Comparison of ENCODE assay signal across 28 mouse cellular contexts in genomic region chr12:16934423-16934822, GRCm38 (mm10).
"Had no signal": no experiment of that assay in that cellular context is flagged by ENCODE, and none has a peak within 500 bp of the region (broad histone marks: within the 10 kb centered on the region; RNA-seq: fewer than 3 reads in every experiment).

No protein-coding gene starts in this region.

- ATAC-seq: forebrain, embryonic 13.5 days; forebrain, embryonic 14.5 days; forebrain, embryonic 15.5 days; forebrain, embryonic 16.5 days; forebrain, postnatal 0 days had no signal

- H3K4me1 ChIP-seq: embryonic facial prominence, embryonic 12.5 days; embryonic facial prominence, embryonic 13.5 days; embryonic facial prominence, embryonic 15.5 days; forebrain, embryonic 10.5 days; forebrain, embryonic 12.5 days; forebrain, embryonic 13.5 days; forebrain, embryonic 15.5 days had no signal

- H3K9me3 ChIP-seq: embryonic facial prominence, embryonic 12.5 days; embryonic facial prominence, embryonic 13.5 days; embryonic facial prominence, embryonic 15.5 days; forebrain, embryonic 10.5 days; forebrain, embryonic 12.5 days; forebrain, embryonic 13.5 days; forebrain, embryonic 15.5 days had no signal

- H3K4me3 ChIP-seq: embryonic facial prominence, embryonic 12.5 days; embryonic facial prominence, embryonic 13.5 days; embryonic facial prominence, embryonic 15.5 days; erythroblast, embryonic 14.5 days; forebrain, embryonic 10.5 days; forebrain, embryonic 12.5 days; forebrain, embryonic 13.5 days; forebrain, embryonic 15.5 days; gastrocnemius, adult 2 months; heart, adult 2 months had no signal

- H3K4me2 ChIP-seq: embryonic facial prominence, embryonic 12.5 days; embryonic facial prominence, embryonic 13.5 days; embryonic facial prominence, embryonic 15.5 days; forebrain, embryonic 12.5 days; forebrain, embryonic 13.5 days; forebrain, embryonic 15.5 days had no signal

- H3K27me3 ChIP-seq: embryonic facial prominence, embryonic 12.5 days; embryonic facial prominence, embryonic 13.5 days; embryonic facial prominence, embryonic 15.5 days; forebrain, embryonic 12.5 days; forebrain, embryonic 13.5 days; forebrain, embryonic 15.5 days had no signal

- H3K9ac ChIP-seq: embryonic facial prominence, embryonic 12.5 days; embryonic facial prominence, embryonic 13.5 days; embryonic facial prominence, embryonic 15.5 days; forebrain, embryonic 12.5 days; forebrain, embryonic 13.5 days; forebrain, embryonic 15.5 days; forebrain, postnatal 0 days had no signal

- H3K27ac ChIP-seq: embryonic facial prominence, embryonic 12.5 days; embryonic facial prominence, embryonic 13.5 days; embryonic facial prominence, embryonic 15.5 days; forebrain, embryonic 10.5 days; forebrain, embryonic 12.5 days; forebrain, embryonic 13.5 days; forebrain, embryonic 15.5 days; gastrocnemius, adult 2 months; heart, adult 2 months had no signal

- DNase-seq: cerebellum, adult 2 months; cerebellum, adult 8-10 months; cerebellum, adult 9-10 months; cerebellum, adult 9-11 months; cerebellum, postnatal 10 days; cerebellum, postnatal 14 days; cerebellum, postnatal 25 days; cerebellum, postnatal 36 days; embryo, embryonic 11 days; forebrain, postnatal 0 days; gastrocnemius, adult 2 months; gastrocnemius, postnatal 10 days; gastrocnemius, postnatal 14 days; gastrocnemius, postnatal 25 days; gastrocnemius, postnatal 36 days; heart, adult 11 months; heart, adult 18-20 months; heart, adult 2 months had no signal
